Mouse (Mus musculus) megakaryocyte-erythroid progenitor cell, adult 5-6 weeks (primary cell): ENCODE data around the gene 2310011J03Rik. TPM values are rescaled to one million over a fixed set of nuclear protein-coding genes. Genes with fewer than 3 reads are reported as not detected.
A peak's percentile ranks its signal among the peaks of the same experiment; 100 is the strongest.
"Not testable (repeated sequence)": the region's sequence is repeated elsewhere in the genome, so short reads cannot be mapped to it uniquely, and the experiment has no call there.

Experiments used
- ATAC-seq: replicated peaks from 2 replicates; pipeline ENCODE4 v1.8.0; 2016; ENCODE audit warnings: mild to moderate bottlenecking, inconsistent platforms; ENCODE audit not compliant: severe bottlenecking, poor library complexity, low FRiP score, low TSS enrichment
- total RNA-seq, 2 experiments: library from RNA; stranded (forward) in 1 of 2; stranded (reverse) in 1 of 2; fragments of 200-1000, 215-1000 nt in 1 of 2; fragments of >200 nt in 1 of 2; fragmentation: Nextera tagmentation in 1 of 2; gene quantifications; 2 replicates each; pipeline ENCODE4 v1.2.3; 2014 to 2017

Gene 2310011J03Rik
- total RNA-seq (2014; fragmentation: Nextera tagmentation) (34.1 and 50.4 TPM in 2 replicates), total RNA-seq (2017) (16.6 and 21.3 TPM in 2 replicates)

DNA sequence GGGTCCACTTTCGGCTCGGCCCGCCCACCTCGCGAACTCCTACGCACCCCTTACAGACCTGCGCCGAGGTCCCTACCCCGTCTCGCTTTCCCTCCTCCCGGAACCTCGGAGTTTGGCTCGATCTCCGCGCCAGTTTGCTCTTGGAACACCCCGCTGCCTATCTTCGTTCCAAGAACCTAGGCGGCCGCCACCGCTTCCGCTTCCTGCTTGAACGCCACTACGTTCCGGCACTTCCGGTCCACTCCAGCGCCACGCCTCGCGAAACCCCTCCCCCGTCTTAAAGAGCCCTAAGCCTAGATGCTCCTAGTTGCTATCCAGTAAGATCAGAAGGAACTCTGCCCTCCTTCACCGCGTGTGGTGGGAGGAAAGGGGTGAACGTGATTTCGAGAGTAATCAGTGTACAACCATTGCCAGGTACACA, at the start of gene 2310011J03Rik:
TSS of gene 2310011J03Rik (minus strand) at position 198 of the 421 bp plus-strand sequence.
- ATAC-seq, result peak; percentile 62

DNA sequence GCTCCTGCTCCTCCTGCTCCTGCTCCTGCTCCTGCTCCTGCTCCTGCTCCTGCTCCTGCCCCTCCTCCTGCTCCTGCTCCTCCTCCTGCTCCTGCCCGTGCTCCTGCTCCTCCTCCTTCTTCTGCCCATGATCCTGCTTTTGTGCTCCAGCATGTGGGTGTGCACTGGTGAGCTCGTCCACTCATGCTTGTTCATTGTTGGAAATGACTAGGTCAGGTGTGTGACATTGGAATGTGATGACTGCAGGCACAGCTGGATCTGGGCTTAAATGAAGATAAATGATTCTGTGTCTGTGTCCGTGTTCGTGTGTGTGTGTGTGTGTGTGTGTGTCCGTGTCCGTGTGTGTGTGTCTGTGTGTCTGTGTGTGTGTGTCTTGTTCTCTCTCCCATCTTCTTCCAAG, 48.1 kb upstream of the 2310011J03Rik start:
- no peak for ATAC-seq

DNA sequence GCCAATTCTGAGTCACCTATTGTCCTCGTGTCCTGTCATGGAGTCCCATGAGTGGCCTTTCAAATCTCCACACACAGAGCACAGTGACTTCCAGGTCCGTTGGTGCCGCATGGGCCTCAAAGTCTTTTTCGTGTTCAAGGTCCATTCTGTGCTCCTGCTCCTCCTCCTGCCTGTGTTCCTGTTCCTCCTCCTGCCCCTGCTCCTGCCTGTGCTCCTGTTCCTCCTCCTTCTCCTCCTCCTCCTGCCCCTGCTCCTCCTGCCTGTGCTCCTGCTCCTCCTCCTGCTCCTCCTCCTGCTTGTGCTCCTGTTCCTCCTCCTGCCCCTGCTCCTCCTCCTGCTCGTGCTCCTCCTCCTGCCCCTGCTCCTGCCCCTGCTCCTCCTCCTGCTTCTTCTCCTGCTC, 47.6 kb upstream of the 2310011J03Rik start:
- no peak for ATAC-seq

DNA sequence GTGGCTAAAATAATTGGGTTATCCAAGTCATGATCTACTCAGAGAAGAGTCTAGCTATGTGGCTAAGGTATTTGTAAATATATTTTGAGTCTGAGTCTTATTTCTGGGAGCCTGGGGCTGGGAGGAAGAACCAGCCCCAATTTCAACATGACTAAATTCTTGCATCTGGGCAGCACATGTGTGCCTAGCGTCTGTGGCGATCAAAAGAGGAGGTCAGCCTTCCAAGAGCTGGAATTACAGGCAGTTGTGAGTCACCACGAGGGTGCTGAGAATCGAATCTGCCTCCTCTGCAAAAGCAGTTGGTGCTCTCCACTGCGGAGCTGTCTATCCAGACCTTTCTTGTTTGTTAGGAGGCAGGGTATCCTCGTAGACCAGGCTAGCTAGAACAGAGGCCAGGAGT, 45.4 kb upstream of the 2310011J03Rik start:
- ATAC-seq, result no peak

GRCm38 (mm10) chr10:80363734-80364133, 43.4 kb upstream of the 2310011J03Rik start:
- no peak for ATAC-seq

DNA sequence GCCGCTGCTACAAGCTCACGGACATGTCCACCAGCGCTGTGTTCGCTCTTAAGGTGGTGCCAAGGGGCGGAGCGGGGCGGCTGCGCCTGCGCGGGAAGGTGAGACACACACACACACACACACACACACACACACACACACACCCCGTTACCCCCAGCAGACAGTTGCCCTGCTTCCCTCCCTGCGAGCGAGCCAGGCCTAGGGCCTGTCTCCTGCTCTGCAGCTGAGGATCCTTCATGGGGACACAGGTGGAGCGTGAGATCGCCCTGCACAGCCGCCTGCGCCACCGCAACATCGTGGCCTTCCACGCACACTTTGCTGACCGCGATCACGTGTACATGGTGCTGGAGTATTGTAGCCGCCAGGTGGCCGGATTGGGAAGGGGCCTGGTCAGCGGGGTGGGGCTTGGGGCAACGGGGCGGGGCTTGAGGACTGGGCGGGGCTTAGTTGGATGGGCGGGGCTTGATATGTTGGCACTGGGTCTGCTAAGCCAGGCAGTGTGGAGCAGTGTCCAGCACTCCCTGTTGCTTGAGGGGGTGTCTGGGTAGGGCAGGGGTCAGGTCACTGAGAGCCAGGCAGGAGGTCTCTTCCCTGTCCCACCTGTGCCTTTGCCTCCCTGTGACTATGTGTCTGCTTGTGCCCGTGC, 37.8 kb upstream of the 2310011J03Rik start:
- no peak; the same call in 1 of the 2 replicates for ATAC-seq

DNA sequence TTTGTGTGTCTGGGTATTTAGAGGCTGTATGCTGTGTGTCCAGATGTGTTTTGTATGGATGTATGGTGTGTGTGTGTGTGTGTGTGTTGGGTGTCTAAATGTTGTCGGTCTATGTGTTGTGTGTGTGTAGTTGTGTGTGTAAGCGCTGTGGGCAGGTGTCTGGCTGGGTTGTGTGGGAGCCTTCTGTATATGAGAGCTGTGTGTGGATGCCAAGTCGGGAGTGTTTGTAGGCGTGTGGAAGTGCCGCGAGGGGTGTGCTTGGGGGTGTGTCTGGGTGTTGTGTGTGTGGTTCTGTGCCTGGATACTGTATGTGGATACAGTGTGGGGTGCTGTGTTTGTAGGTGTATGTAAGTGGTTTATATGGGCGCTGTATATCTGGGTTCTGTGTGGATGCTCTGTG, 37.0 kb upstream of the 2310011J03Rik start:
- ATAC-seq, result no peak

DNA sequence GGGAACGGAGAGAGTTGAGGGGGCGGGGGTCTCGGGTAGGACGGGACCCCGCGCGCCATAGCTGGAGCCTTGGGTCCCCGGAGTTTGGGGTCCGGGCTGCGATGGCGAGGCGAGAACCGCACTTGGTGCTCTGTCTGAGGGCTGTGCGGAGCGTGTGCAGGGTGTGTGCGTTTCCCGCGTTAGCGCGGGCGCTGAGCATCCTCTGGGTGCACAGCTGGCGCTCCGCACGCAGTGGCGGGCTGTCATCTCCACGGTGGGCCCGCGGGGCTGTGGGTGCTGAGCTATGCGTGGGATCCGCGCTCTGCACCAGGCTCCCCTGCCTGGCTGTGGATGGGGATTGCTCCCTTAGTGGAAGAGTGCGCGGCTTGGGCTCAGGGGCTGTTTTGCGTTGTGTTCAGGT, 36.4 kb upstream of the 2310011J03Rik start:
- no peak for ATAC-seq

- no peak for ATAC-seq
Measured at GRCm38 (mm10) chr10:80356001-80356682, 35.8 kb upstream of the 2310011J03Rik start, which contains the start of gene Plk5. Gene Plk5, plus strand, starts transcription at chr10:80356459.

GRCm38 (mm10) chr10:80355431-80355830, 35.1 kb upstream of the 2310011J03Rik start:
- ATAC-seq, result no peak

DNA sequence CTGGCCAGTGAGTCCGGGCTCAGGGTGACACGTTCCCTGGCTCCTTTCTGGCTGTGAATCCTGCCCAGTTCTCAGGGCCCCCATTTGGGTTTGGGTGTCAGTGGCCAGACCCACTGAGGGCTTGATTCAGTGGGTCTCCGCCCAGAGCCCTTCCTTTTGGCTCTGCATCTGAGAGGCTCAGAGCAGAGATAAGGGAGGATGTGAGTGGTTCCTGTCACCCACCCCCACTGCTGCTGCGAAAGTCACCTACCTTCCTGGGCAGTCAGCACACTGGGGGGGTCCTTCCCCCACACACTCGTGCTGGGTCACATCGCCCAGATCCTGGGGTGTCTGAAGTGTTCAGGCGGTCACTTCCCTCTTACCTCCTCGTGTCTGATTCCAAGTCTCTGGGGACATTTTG, 32.4 kb upstream of the 2310011J03Rik start:
- ATAC-seq, result no peak

- ATAC-seq, result no peak
Measured at GRCm38 (mm10) chr10:80351896-80352295, 31.6 kb upstream of the 2310011J03Rik start.

DNA sequence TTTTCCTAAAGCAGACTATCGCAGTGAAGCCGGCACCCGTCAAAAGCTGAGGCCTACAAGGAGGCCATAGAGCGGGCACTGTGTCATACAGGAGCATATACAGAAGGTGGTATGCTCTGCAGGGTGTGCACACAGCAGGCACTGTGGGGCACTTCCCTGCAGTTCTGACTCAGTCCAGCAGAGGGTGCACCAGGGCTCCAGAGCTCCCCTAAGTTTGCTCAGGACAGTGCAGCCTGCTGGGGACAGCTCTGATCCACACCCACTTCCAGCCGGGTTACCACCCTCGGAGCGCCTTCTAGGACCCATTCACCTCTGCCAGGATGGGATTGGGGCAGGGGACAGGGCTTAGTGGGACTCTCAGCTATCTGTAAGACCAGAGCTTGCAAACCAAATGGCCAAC, 30.0 kb upstream of the 2310011J03Rik start:
- peak; percentile 86 for ATAC-seq

GRCm38 (mm10) chr10:80348981-80349380, 28.6 kb upstream of the 2310011J03Rik start:
- no peak for ATAC-seq

- 0 out of 2 replicates have a peak, but pooled peaks have one; percentile 18 for ATAC-seq
Measured at GRCm38 (mm10) chr10:80348244-80348781, 28.0 kb upstream of the 2310011J03Rik start, which contains the start of gene Adamtsl5. Gene Adamtsl5, minus strand, starts transcription at chr10:80348412.

DNA sequence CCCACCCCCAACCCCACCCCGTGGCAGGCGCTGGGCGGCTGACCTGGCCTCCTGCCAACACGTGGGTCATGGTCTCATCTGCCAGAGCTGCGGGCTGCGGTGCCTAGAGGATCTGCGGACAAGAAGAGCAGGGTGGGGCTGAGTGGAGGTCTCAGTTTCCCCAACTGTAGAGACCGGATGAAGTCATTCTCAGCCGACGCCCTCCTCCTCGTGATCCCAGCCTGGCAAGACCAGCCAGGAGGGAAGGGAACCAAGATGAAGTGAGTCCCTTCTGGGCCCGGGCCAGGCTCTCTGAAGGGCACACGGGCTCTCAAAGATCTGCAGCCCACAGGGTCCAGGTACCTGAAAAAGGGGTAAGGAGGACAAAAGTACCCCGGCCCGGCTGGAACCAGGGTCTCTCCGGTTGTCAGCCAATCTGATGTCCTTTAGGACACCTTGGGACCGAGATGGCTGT, 27.2 kb upstream of the 2310011J03Rik start:
- ATAC-seq, result no peak

DNA sequence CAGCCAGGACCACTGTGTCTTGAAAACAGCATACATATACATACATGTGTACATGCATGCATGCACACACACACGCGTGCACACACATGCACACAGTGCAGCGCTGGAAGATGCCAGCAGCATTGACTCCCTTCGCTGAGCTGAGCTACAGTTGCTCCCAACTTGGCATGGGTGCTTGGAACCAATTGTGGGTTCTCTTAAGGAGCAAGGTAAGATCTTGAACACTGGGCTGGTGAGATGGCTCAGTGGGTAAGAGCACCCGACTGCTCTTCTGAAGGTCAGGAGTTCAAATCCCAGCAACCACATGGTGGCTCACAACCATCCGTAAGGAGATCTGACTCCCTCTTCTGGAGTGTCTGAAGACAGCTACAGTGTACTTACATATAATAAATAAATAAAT, 25.6 kb upstream of the 2310011J03Rik start:
- ATAC-seq, result not testable (repeated sequence)

DNA sequence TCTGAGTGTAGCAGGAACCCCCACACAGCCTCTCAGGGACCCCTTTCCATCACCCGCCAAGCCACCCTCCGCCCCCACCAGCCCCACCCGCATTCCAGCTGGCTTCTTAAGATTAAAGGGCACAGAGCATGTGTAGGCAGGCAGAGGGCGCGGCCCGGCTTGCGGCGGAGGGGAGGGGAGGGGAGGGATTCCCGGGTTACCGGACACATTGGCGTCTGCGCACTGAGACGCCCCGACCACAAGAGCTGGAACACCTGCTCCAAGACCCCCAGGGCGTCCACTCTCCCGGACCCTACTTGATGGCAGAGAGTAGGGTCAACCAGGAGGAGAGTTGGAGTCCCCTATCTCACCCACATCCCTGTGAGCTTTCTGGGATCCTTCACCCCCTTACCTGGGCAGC, 24.8 kb upstream of the 2310011J03Rik start:
- no peak for ATAC-seq

DNA sequence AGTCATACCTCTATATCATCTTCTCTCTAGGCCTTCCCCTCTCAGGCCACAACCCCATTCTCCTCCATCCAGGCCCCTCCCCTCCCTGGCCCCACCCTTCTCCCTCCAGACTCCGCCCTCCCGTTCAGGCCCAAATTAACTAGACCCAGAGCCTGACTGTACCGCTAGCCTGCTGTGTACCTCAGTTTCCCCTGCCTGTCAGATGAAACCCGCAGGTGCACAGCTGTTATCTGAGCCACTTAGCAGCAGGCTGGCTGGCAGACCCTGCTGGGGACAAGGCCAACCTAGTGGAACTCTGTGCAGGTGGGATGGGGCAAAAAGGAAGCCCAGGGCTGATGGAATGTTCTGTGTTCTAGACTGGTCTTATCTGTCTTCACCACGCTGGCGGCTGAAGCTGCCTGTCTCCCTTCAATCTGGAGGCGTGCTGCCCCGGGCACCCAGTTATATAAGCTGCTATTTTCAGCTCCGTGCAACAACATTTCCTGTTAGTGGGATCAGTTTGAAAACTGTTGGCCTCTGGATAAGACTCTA, 23.9 kb upstream of the 2310011J03Rik start:
- ATAC-seq, result peak; percentile 59

DNA sequence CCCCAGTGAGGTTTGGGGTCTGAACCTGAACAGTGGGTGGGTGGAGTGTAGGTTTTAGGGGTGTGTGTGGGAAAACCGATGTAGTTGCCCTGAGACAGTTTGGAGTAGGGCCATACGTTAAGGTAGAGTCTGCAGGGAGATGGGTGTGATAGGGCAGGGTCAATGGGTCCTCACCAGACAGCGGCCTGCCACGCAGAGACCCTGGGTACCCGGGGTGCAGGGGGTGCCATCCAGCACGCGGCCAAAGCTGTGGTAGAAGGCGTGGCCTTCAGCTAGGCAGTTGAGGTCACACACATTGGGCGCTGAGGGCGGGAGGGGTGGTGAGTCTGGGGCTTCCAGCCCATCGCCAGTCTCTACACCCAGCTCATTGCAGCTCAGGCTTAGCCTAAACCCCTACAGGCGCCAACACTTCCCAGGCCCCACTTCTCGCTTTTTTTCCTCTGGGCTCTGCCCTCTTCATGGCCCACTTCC, 23.1 kb upstream of the 2310011J03Rik start:
- no peak; the same call in 1 of the 2 replicates for ATAC-seq
